Mouse (Mus musculus): Measurements from ENCODE around the gene Zfp948.
"Not testable (repeated sequence)": the region's sequence is repeated elsewhere in the genome, so short reads cannot be mapped to it uniquely, and the experiment has no call there.

The Zfp948 gene

GRCm38 (mm10) chr17:21566728-21567349, at the start of gene Zfp948:
Gene Zfp948 (plus strand): TSS chr17:21567008.
- DNase-seq = peak; percentile 86

GRCm38 (mm10) chr17:21517130-21517671, 49.6 kb upstream of the Zfp948 start:
- no peak for DNase-seq

- no peak for DNase-seq
Observed at GRCm38 (mm10) chr17:21526270-21526669, 40.5 kb upstream of the Zfp948 start.

- DNase-seq = no peak
Observed at GRCm38 (mm10) chr17:21530645-21531330, 36.0 kb upstream of the Zfp948 start.

GRCm38 (mm10) chr17:21531621-21532020, 35.2 kb upstream of the Zfp948 start:
- peak; percentile 20 for DNase-seq

- peak; percentile 77 for DNase-seq
Observed at GRCm38 (mm10) chr17:21532101-21532951, 34.5 kb upstream of the Zfp948 start.

GRCm38 (mm10) chr17:21533961-21534360, 32.8 kb upstream of the Zfp948 start:
- DNase-seq = no peak

- DNase-seq = peak; percentile 66
Observed at GRCm38 (mm10) chr17:21534460-21535095, 32.2 kb upstream of the Zfp948 start.

- peak; percentile 79 for DNase-seq
Observed at GRCm38 (mm10) chr17:21535096-21536001, 31.5 kb upstream of the Zfp948 start, which contains the start of gene Zfp52. Gene Zfp52 (plus strand): TSS chr17:21535539.

- DNase-seq = no peak
Observed at GRCm38 (mm10) chr17:21536096-21536495, 30.7 kb upstream of the Zfp948 start.

GRCm38 (mm10) chr17:21536676-21537075, 30.1 kb upstream of the Zfp948 start:
- no peak for DNase-seq

- no peak for DNase-seq
Observed at GRCm38 (mm10) chr17:21557831-21558230, 9.0 kb upstream of the Zfp948 start.

GRCm38 (mm10) chr17:21566220-21566619, 588 bp upstream of the Zfp948 start:
- DNase-seq = peak; percentile 68

GRCm38 (mm10) chr17:21567696-21568095, 888 bp downstream of the Zfp948 start:
- peak; percentile 13 for DNase-seq

GRCm38 (mm10) chr17:21579080-21579479, 12.3 kb downstream of the Zfp948 start:
- no peak for DNase-seq

GRCm38 (mm10) chr17:21579493-21580175, 12.8 kb downstream of the Zfp948 start:
- peak; percentile 25 for DNase-seq

GRCm38 (mm10) chr17:21585521-21585920, 18.7 kb downstream of the Zfp948 start:
- DNase-seq = no peak

- no peak for DNase-seq
Observed at GRCm38 (mm10) chr17:21616356-21616755, 49.5 kb downstream of the Zfp948 start.

- DNase-seq = no peak
Observed at GRCm38 (mm10) chr17:21617352-21617751, 50.5 kb downstream of the Zfp948 start.

GRCm38 (mm10) chr17:21623647-21624046, 56.8 kb downstream of the Zfp948 start:
- no peak for DNase-seq

- not testable (repeated sequence) for DNase-seq
Observed at GRCm38 (mm10) chr17:21635758-21636157, 69.0 kb downstream of the Zfp948 start.
